Mouse (Mus musculus) forebrain, embryonic 16.5 days (tissue): Measurements from ENCODE around the gene Gm17455. TPM values are rescaled to one million over a fixed set of nuclear protein-coding genes. Genes with fewer than 3 reads are reported as not detected.

Experiments
- ATAC-seq: fragments of 200-750 bp; cut with Nextera tagmentation; 2 replicates; pipeline ENCODE4 v1.8.0; 2017; ENCODE audit warnings: mild to moderate bottlenecking, moderate library complexity
- H3K27ac ChIP-seq: fragments of 300-500 bp; sonication (generic); 2 replicates; pipeline ENCODE4 v1.5.1; 2014; ENCODE audit warnings: low read length, control low read depth
- H3K27me3 ChIP-seq: fragments of 300-500 bp; sonication (generic); replicated peaks from 2 replicates; pipeline ENCODE4 v1.6.1; 2014; ENCODE audit warnings: low read length; ENCODE audit not compliant: control insufficient read depth, insufficient read depth
- H3K36me3 ChIP-seq: fragments of 300-500 bp; sonication (generic); 2 replicates; pipeline ENCODE4 v1.6.1; 2014; ENCODE audit not compliant: control insufficient read depth, insufficient read depth
- H3K4me1 ChIP-seq: fragments of 300-500 bp; sonication (generic); replicated peaks from 2 replicates; pipeline ENCODE4 v1.6.1; 2014; ENCODE audit warnings: low read length; ENCODE audit not compliant: control insufficient read depth, insufficient read depth
- H3K4me2 ChIP-seq: fragments of 300-500 bp; sonication (generic); 2 replicates; pipeline ENCODE4 v1.6.1; 2014; ENCODE audit warnings: mild to moderate bottlenecking, low read length, control low read depth
- H3K4me3 ChIP-seq: fragments of 300-500 bp; sonication (generic); replicated peaks from 2 replicates; pipeline ENCODE4 v1.5.1; 2014; ENCODE audit warnings: mild to moderate bottlenecking, low read length, control low read depth
- H3K9ac ChIP-seq: fragments of 300-500 bp; sonication (generic); replicated peaks from 2 replicates; pipeline ENCODE4 v1.6.1; 2014; ENCODE audit warnings: low read depth, low read length, control low read depth
- H3K9me3 ChIP-seq: fragments of 300-500 bp; sonication (generic); 2 replicates; pipeline ENCODE4 v1.6.1; 2016; ENCODE audit warnings: low read length; ENCODE audit not compliant: control insufficient read depth
- WGBS: fragments of 180-500 bp; shearing (Covaris S2); extraction: QIAGEN DNeasy Blood & Tissue Kit; methylation state at CpG from one replicate; pipeline ENCODE4 v1.1.7; 2014; 5-methylcytosine and 5-hydroxymethylcytosine counted together
- polyA plus RNA-seq: library from polyadenylated mRNA; unstranded; fragments of >200 nt; fragmentation: Nextera tagmentation; extraction: Ambion mirVana; gene quantifications from 2 replicates; pipeline ENCODE4 v1.2.1, GENCODE M21; 2015

Gm17455 gene
- polyA plus RNA-seq, 1 experiment from 2014 or later, result 5.7 TPM

- Histone ChIP-seq H3K4me1 (0 out of 2 replicates have a peak, but pooled peaks cover 5% of the 10 kb centered on the region), H3K4me2 (no peak overlapping the region), H3K27ac (no peak overlapping the region), H3K4me3 (no peak overlapping the region), H3K9ac (no peak overlapping the region), H3K36me3 (no peaks in the 10 kb centered on the region), H3K9me3 (no peaks in the 10 kb centered on the region), H3K27me3 (no peaks in the 10 kb centered on the region)
- 94% methylated on average over 14 of the region's 14 CpGs for WGBS
- no peak for ATAC-seq
Measured at GRCm38 (mm10) chr10:60357901-60358300, 41.6 kb upstream of the Gm17455 start.

GRCm38 (mm10) chr10:60358776-60359175, 40.8 kb upstream of the Gm17455 start:
- WGBS, result 32% methylated on average over 4 of the region's 4 CpGs
- no peaks in the 10 kb centered on the region for H3K9me3 ChIP-seq
- no peak overlapping the region for H3K27ac ChIP-seq
- H3K4me2 ChIP-seq, result no peak overlapping the region
- H3K9ac ChIP-seq, result no peak overlapping the region
- H3K4me3 ChIP-seq, result no peak overlapping the region
- H3K27me3 ChIP-seq, result no peaks in the 10 kb centered on the region
- 0 out of 2 replicates have a peak, but pooled peaks cover 5% of the 10 kb centered on the region for H3K4me1 ChIP-seq
- H3K36me3 ChIP-seq, result no peaks in the 10 kb centered on the region
- ATAC-seq, result no peak

GRCm38 (mm10) chr10:60361615-60362309, 37.8 kb upstream of the Gm17455 start:
- H3K27ac ChIP-seq, result no peak overlapping the region
- H3K4me1 ChIP-seq, result 0 out of 2 replicates have a peak, but pooled peaks cover 5% of the 10 kb centered on the region
- no peaks in the 10 kb centered on the region for H3K27me3 ChIP-seq
- ATAC-seq, result no peak
- H3K4me3 ChIP-seq, result no peak overlapping the region
- no peaks in the 10 kb centered on the region for H3K9me3 ChIP-seq
- H3K36me3 ChIP-seq, result no peaks in the 10 kb centered on the region
- no peak overlapping the region for H3K9ac ChIP-seq
- H3K4me2 ChIP-seq, result no peak overlapping the region
- WGBS, result 48% methylated on average over 12 of the region's 12 CpGs

DNA sequence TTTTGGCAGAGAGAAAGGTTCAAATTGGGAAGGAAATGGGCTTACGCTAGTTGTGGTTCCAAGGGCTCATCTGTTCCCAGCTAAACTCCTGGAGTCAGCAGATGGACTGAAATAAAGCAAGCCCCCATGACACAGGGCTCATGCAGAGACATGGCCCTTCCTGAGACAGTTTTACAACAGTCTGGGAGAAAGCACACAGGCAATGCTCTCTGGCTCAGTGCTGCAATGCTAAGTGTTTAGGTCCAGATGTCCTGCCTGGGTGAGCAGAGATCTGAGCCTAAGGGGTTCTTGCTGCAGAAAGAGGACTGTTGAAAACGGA, 37.3 kb upstream of the Gm17455 start:
- Histone ChIP-seq H3K27me3 (no peaks in the 10 kb centered on the region), H3K9me3 (no peaks in the 10 kb centered on the region), H3K4me1 (0 out of 2 replicates have a peak, but pooled peaks cover 5% of the 10 kb centered on the region), H3K4me2 (no peak overlapping the region), H3K9ac (no peak overlapping the region), H3K27ac (no peak overlapping the region), H3K4me3 (no peak overlapping the region), H3K36me3 (no peaks in the 10 kb centered on the region)
- ATAC-seq, result no peak
- 63% methylated on average over 2 of the region's 2 CpGs for WGBS

DNA sequence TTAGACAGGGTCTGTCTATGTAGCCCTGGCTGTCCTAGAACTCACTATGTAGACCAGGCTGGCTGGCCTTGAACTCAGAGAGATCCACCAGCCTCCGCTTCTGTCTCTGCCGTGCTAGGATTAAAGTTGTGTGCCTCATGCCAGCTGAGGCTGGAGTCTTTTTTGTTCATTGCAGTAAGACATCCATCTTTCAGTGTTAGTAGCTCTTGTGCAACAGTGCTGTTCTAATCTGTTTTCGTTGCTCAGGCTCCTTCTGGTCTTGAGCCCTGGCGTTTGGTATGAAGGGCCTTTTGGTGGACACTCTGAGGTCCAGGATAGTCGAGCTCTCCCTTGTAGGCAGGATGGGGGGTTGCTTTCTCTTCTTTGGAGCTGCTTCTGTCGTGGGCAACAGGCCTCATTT, 36.1 kb upstream of the Gm17455 start:
- no peak overlapping the region for H3K4me2 ChIP-seq
- no peak overlapping the region for H3K4me3 ChIP-seq
- no peaks in the 10 kb centered on the region for H3K36me3 ChIP-seq
- 60% methylated on average over 6 of the region's 6 CpGs for WGBS
- no peaks in the 10 kb centered on the region for H3K27me3 ChIP-seq
- no peak overlapping the region for H3K9ac ChIP-seq
- H3K4me1 ChIP-seq, result 0 out of 2 replicates have a peak, but pooled peaks cover 5% of the 10 kb centered on the region
- H3K27ac ChIP-seq, result no peak overlapping the region
- H3K9me3 ChIP-seq, result no peaks in the 10 kb centered on the region
- ATAC-seq, result no peak

- Histone ChIP-seq H3K36me3 (no peaks in the 10 kb centered on the region), H3K27me3 (no peaks in the 10 kb centered on the region), H3K9me3 (no peaks in the 10 kb centered on the region), H3K4me3 (no peak overlapping the region), H3K4me1 (peaks cover 9% of the 10 kb centered on the region; the same call in 1 of the 2 replicates), H3K9ac (no peak overlapping the region), H3K4me2 (no peak overlapping the region), H3K27ac (no peak overlapping the region)
- ATAC-seq, result no peak
- WGBS, result 76% methylated on average over 2 of the region's 2 CpGs
Measured at GRCm38 (mm10) chr10:60367145-60367544, 32.4 kb upstream of the Gm17455 start.

- H3K4me1 ChIP-seq, result peaks cover 9% of the 10 kb centered on the region; the same call in 1 of the 2 replicates
- no peaks in the 10 kb centered on the region for H3K27me3 ChIP-seq
- 79% methylated on average over 4 of the region's 4 CpGs for WGBS
- no peak for ATAC-seq
- no peaks in the 10 kb centered on the region for H3K9me3 ChIP-seq
- H3K9ac ChIP-seq, result no peak overlapping the region
- H3K4me3 ChIP-seq, result no peak overlapping the region
- H3K36me3 ChIP-seq, result no peaks in the 10 kb centered on the region
- H3K4me2 ChIP-seq, result no peak overlapping the region
- no peak overlapping the region for H3K27ac ChIP-seq
Measured at GRCm38 (mm10) chr10:60367904-60368303, 31.6 kb upstream of the Gm17455 start.

GRCm38 (mm10) chr10:60369405-60369804, 30.1 kb upstream of the Gm17455 start:
- no peak overlapping the region for H3K4me3 ChIP-seq
- peaks cover 9% of the 10 kb centered on the region; the same call in 1 of the 2 replicates for H3K4me1 ChIP-seq
- WGBS, result 89% methylated on average over 6 of the region's 6 CpGs
- no peak overlapping the region for H3K27ac ChIP-seq
- no peak overlapping the region for H3K4me2 ChIP-seq
- no peak overlapping the region for H3K9ac ChIP-seq
- no peak for ATAC-seq
- H3K27me3 ChIP-seq, result no peaks in the 10 kb centered on the region
- H3K36me3 ChIP-seq, result no peaks in the 10 kb centered on the region
- no peaks in the 10 kb centered on the region for H3K9me3 ChIP-seq

DNA sequence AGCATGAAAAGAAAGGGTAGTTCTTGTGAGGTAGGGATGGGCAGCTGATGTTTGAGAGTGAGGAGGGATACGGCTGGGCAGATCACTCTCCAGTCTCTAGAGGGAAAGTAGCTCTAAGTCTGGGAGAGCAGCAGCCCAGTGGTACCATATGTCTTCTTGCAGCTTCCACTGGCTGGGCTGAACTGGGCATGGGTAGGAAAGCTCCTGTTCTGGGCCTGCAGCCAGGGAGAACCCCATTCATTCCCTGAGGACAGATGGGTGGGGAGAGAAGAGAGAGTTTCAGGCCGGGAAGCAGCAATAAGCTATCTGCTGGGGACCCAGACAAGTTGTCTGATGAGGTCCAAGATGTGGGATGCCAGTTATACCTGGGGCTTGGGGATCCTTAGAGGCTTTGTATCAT, 29.4 kb upstream of the Gm17455 start:
- Histone ChIP-seq H3K27me3 (no peaks in the 10 kb centered on the region), H3K4me1 (peaks cover 9% of the 10 kb centered on the region; the same call in 1 of the 2 replicates), H3K27ac (no peak overlapping the region), H3K36me3 (no peaks in the 10 kb centered on the region), H3K9me3 (no peaks in the 10 kb centered on the region), H3K4me2 (no peak overlapping the region), H3K4me3 (no peak overlapping the region), H3K9ac (no peak overlapping the region)
- WGBS, result 49% methylated on average over 2 of the region's 2 CpGs
- peak; percentile 73 for ATAC-seq
